Mouse (Mus musculus) lung, postnatal 0 days (tissue): ENCODE data around the gene Mis18a. TPM values are rescaled to one million over a fixed set of nuclear protein-coding genes. Genes with fewer than 3 reads are reported as not detected.

ENCODE experiments used
- ATAC-seq: fragments of 200-750 bp; cut with Nextera tagmentation; 2 replicates; pipeline ENCODE4 v1.8.0; 2017; ENCODE audit warnings: moderate library complexity
- DNase-seq: peaks from one replicate; pipeline ENCODE4 v3.0.0-alpha.2; 2016; ENCODE audit warnings: low spot score
- H3K27ac ChIP-seq: fragments of 300-500 bp; sonication (generic); 2 replicates; pipeline ENCODE4 v1.5.1; 2014; ENCODE audit warnings: antibody characterized with exemption, mild to moderate bottlenecking, low read length, mixed read lengths
- H3K27me3 ChIP-seq: fragments of 300-500 bp; sonication (generic); replicated peaks from 2 replicates; pipeline ENCODE4 v1.6.1; 2014; ENCODE audit warnings: low read length, mixed read lengths; ENCODE audit not compliant: insufficient read depth
- H3K36me3 ChIP-seq: fragments of 300-500 bp; sonication (generic); 2 replicates; pipeline ENCODE4 v1.6.1; 2014; ENCODE audit warnings: low read length, mixed read lengths; ENCODE audit not compliant: insufficient read depth
- H3K4me1 ChIP-seq: fragments of 300-500 bp; sonication (generic); 2 replicates; pipeline ENCODE4 v1.6.1; 2014; ENCODE audit warnings: antibody characterized with exemption, low read depth, low read length, mixed read lengths; ENCODE audit not compliant: insufficient read depth
- H3K4me2 ChIP-seq: fragments of 300-500 bp; sonication (generic); replicated peaks from 2 replicates; pipeline ENCODE4 v1.6.1; 2014; ENCODE audit warnings: low read depth, mild to moderate bottlenecking, low read length, moderate library complexity, mixed read lengths
- H3K4me3 ChIP-seq: fragments of 300-500 bp; sonication (generic); 2 replicates; pipeline ENCODE4 v1.5.1; 2014; ENCODE audit warnings: low read depth, low read length
- H3K9ac ChIP-seq: fragments of 300-500 bp; sonication (generic); replicated peaks from 2 replicates; pipeline ENCODE4 v1.6.1; 2014; ENCODE audit warnings: low read depth, mild to moderate bottlenecking
- H3K9me3 ChIP-seq: fragments of 300-500 bp; sonication (generic); 2 replicates; pipeline ENCODE4 v1.6.1; 2016; ENCODE audit warnings: low read length, mixed read lengths
- CTCF ChIP-seq: IDR thresholded peaks from 2 replicates; pipeline ENCODE4 v1.5.1; 2016; ENCODE audit warnings: antibody characterized with exemption, mild to moderate bottlenecking
- EP300 ChIP-seq: IDR thresholded peaks from 2 replicates; pipeline ENCODE4 v1.6.1; 2016; ENCODE audit warnings: antibody characterized with exemption, mild to moderate bottlenecking, control low read depth
- WGBS: fragments of 180-500 bp; shearing (Covaris S2); extraction: QIAGEN DNeasy Blood & Tissue Kit; methylation state at CpG from one replicate; pipeline ENCODE4 v1.1.7; 2014; 5-methylcytosine and 5-hydroxymethylcytosine counted together
- polyA plus RNA-seq: library from polyadenylated mRNA; unstranded; fragments of >200 nt; fragmentation: Nextera tagmentation; extraction: Ambion mirVana; gene quantifications from 2 replicates; pipeline ENCODE4 v1.2.1, GENCODE M21; 2015

The Mis18a gene
- polyA plus RNA-seq, 1 experiment from 2014 or later: 25.7 TPM

DNA sequence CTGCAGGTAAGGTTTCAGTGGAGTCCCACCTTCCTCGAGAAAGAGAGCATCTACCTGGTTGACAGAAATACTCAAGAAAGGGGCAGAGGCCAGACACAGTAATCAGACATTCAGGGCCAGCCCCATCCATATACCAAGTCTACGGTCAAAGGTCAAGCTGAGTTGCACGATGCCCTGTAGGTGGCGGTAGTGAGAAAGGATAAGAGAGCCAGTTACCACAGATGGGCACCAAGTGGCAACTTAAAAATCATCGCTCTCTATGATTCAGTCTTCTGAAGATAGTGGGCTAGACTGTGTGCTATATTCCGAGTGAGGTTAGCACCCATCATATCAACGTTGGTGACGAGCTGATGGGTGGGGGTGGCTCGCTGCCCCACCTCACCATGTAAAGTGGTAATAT lies 32.5 kb downstream of the Mis18a start:
- H3K4me1 ChIP-seq: peaks cover 12% of the 10 kb centered on the region
- peak overlapping the region; percentile 83 for H3K27ac ChIP-seq
- DNase-seq (peak; percentile 70), ATAC-seq (no peak)
- TF ChIP-seq CTCF: peak; percentile 69
- TF ChIP-seq EP300: no peak
- no peak overlapping the region for H3K4me2 ChIP-seq
- no peaks in the 10 kb centered on the region for H3K36me3 ChIP-seq
- 53% methylated on average over 9 of the region's 9 CpGs for WGBS
- no peaks in the 10 kb centered on the region for H3K9me3 ChIP-seq
- no peaks in the 10 kb centered on the region for H3K27me3 ChIP-seq
- no peak overlapping the region for H3K9ac ChIP-seq
- no peak overlapping the region for H3K4me3 ChIP-seq

DNA sequence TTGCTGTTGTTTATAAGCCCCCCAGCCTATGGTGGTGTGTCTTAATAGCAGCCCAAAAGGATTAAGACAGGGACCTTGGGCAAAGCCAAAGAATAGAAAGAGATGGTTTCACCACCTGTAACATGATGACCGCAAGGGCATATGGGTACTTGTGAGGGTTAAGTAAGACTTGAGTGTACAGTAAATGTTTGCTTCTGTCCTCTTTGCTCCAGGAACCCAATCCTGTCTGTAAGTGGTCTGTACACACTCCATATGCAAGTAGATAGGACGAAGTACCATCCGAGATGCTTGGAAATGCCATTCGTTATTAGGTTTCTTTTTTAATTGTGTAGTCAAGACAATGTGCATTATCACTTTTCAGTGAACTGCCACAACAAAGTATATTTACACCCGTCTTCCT lies 33.6 kb downstream of the Mis18a start:
- TF ChIP-seq EP300: peak; percentile 95
- TF ChIP-seq CTCF: no peak
- Histone ChIP-seq H3K4me1 (peaks cover 12% of the 10 kb centered on the region), H3K27me3 (no peaks in the 10 kb centered on the region), H3K9me3 (no peaks in the 10 kb centered on the region), H3K4me2 (no peak overlapping the region), H3K4me3 (no peak overlapping the region), H3K9ac (no peak overlapping the region), H3K36me3 (no peaks in the 10 kb centered on the region), H3K27ac (peak overlapping the region; percentile 83; the same call in 1 of the 2 replicates)
- 66% methylated on average over 5 of the region's 5 CpGs for WGBS
- ATAC-seq (peak; percentile 68), DNase-seq (peak; percentile 85)

DNA sequence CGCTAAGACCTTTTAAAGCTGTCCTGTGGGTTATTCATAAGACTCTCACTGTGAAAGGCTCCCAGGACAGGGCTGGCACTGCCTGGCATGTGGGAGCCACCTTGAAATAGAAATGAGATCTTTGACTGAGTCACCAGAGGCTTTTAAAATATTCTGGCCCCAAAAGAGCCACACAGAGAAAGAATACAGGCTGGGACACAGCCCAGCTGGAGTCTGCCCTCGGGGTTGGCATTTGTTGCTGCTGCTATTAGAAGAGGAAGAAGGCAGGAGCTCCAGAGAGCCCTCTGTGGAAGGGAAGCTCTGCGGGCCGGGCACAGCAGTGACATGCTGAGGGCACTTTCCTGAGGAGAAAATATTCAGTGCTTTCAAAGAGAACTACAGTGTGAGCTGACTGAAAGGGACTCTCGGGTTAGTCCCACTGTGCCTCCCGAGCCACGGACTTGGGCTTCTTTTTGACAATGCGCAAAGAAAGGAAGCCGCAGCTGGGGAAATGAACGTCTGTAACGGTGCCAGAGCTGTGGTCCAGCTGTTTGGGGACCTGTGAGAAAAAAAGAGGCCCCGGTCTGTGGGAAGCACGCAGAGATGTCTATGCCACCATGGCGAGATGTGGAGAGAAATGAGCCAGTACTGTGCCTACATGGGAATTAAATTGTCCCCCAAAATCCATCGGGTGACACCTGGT lies 34.4 kb downstream of the Mis18a start:
- Histone ChIP-seq H3K36me3 (no peaks in the 10 kb centered on the region), H3K4me2 (no peak overlapping the region), H3K4me3 (no peak overlapping the region), H3K9me3 (no peaks in the 10 kb centered on the region), H3K27ac (peak overlapping the region; percentile 77), H3K4me1 (peaks cover 17% of the 10 kb centered on the region), H3K27me3 (no peaks in the 10 kb centered on the region), H3K9ac (no peak overlapping the region)
- 51% methylated on average over 15 of the region's 15 CpGs for WGBS
- DNase-seq: peak; percentile 29
- TF ChIP-seq EP300 (no peak), CTCF (no peak)
- ATAC-seq: no peak

DNA sequence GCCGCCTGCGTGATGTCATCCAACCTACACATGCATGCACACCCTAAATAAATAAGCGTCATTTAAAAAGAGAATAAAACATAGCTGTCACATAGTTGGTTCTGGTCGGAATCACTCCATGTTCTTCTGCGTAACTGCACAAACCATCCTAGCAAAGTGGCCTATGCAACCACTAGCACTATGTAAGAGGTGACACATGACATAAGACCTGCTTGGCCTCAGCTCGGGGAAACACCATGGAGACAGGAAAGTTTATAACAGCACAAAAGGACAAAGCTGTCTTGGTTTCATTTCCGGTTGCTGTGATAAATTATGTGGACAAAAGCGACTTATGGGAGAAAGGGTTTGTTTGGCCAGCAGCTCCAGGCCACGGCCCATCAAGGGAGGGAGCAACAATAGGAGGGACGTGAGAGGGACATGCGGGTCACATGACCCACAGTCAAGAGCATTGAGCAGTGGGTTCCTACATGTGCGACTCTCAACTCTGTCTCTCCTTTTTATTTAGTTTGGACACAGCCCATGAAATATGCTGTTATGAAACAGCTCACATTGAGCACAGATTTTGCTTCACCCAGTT lies 39.4 kb downstream of the Mis18a start:
- no peaks in the 10 kb centered on the region for H3K9me3 ChIP-seq
- peak overlapping the region; percentile 71 for H3K27ac ChIP-seq
- ATAC-seq (peak; percentile 88), DNase-seq (peak; percentile 86)
- H3K27me3 ChIP-seq: no peaks in the 10 kb centered on the region
- WGBS: 43% methylated on average over 12 of the region's 12 CpGs
- H3K4me2 ChIP-seq: no peak overlapping the region
- no peaks in the 10 kb centered on the region for H3K36me3 ChIP-seq
- no peak overlapping the region for H3K4me3 ChIP-seq
- peaks cover 10% of the 10 kb centered on the region; the same call in 1 of the 2 replicates for H3K4me1 ChIP-seq
- TF ChIP-seq CTCF (no peak), EP300 (no peak; the same call in 1 of the 2 replicates)
- no peak overlapping the region for H3K9ac ChIP-seq

DNA sequence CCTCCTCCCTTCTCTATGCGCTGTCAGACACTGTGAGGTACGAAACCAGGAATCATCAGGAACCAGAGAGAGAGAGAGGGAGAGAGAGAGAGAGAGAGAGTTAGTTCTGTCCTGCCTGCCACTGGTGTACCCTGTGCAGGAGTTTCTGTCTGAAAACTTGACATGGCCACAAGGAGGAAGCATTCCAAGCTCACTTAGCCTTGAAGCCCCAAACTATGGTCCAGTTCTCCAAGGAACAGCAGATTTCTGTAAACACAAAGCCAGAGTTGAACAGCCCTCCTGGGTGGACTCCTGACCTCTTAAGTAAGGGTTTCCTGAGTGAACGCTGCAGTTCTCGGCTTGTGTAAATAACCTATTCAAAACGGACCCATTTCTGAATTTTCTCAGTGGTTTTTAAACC lies 40.2 kb downstream of the Mis18a start:
- peak; percentile 60 for ATAC-seq
- 23% methylated on average over 5 of the region's 5 CpGs for WGBS

DNA sequence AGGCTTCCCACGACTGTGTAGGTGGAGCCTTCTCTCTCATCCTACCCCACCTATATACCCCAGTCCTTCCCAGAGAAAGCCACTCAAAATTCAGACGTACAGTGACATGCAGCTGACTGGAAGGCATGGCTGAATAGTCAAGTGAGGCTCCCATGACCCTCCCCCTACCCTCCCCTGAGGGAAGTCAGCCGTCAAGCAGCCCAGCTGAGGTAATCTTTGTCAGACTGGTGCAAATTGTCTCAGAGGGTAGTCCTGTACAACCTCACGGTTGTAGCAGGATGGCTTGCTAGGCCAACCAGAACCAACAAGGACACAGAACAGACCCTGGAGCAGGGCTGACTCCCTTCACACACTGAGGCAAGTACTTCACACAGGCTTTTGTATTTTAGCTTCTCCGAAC lies 43.1 kb downstream of the Mis18a start:
- no peak overlapping the region for H3K4me2 ChIP-seq
- no peak for ATAC-seq
- no peak for DNase-seq
- no peak overlapping the region for H3K9ac ChIP-seq
- H3K9me3 ChIP-seq: no peaks in the 10 kb centered on the region
- H3K4me1 ChIP-seq: peaks cover 9% of the 10 kb centered on the region; the same call in 1 of the 2 replicates
- H3K27ac ChIP-seq: no peak overlapping the region
- no peaks in the 10 kb centered on the region for H3K36me3 ChIP-seq
- no peak for TF ChIP-seq EP300
- TF ChIP-seq CTCF: no peak
- no peaks in the 10 kb centered on the region for H3K27me3 ChIP-seq
- no peak overlapping the region for H3K4me3 ChIP-seq
- WGBS: 66% methylated on average over 5 of the region's 5 CpGs

More for the DNA sequence above, 40.2 kb downstream of the Mis18a start:
- Histone ChIP-seq H3K4me3 (no peak overlapping the region), H3K36me3 (no peaks in the 10 kb centered on the region), H3K9me3 (no peaks in the 10 kb centered on the region), H3K9ac (no peak overlapping the region), H3K4me1 (peaks cover 9% of the 10 kb centered on the region; the same call in 1 of the 2 replicates), H3K4me2 (no peak overlapping the region), H3K27ac (peak overlapping the region; percentile 62), H3K27me3 (no peaks in the 10 kb centered on the region)
- peak; percentile 79 for DNase-seq
- TF ChIP-seq EP300: 0 out of 2 replicates have a peak, but pooled peaks have one; percentile 17
- peak; percentile 52 for TF ChIP-seq CTCF
